Mouse (Mus musculus) stomach, postnatal 0 days (tissue): Measurements from ENCODE around the gene Mapk9.

Experiments used
- CTCF ChIP-seq: IDR thresholded peaks from 2 replicates; pipeline ENCODE4 v1.5.1; 2016; ENCODE audit warnings: antibody characterized with exemption, low read depth, mild to moderate bottlenecking, moderate library complexity
- EP300 ChIP-seq: optimal IDR thresholded peaks from 2 replicates; pipeline ENCODE3; 2016; ENCODE audit warnings: antibody characterized with exemption

- TF ChIP-seq CTCF (no peak), EP300 (no peak)
Measured at GRCm38 (mm10) chr11:49811879-49812278, 34.7 kb upstream of the Mapk9 start.
